Mouse (Mus musculus): ENCODE measurements around the gene Btg1. TPM values are rescaled to one million over a fixed set of nuclear protein-coding genes. Genes with fewer than 3 reads are reported as not detected.

Btg1 gene
- polyA plus RNA-seq, 1 experiment, result 36.7 TPM

DNA sequence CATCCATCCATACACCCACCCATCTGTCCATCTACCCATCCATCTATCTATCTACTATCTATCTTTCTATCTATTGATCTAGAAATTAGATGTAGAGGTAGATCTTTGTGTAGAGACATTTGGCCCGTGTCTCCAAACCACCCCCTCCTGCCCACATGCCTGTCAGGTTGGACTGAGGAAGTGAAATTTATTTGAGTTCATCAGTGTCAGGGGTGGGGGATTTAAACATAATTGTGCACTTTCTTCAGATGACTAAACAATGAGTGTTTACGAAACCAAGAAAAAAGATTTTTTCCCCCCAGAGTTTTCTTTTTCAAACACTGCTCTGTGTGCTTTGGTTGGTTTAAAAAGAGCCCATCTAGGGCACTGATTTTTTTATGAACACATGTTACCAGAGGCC lies 10.9 kb upstream of the Btg1 start:
- Histone ChIP-seq H3K36me3 (replicated peaks; ENCODE audit: low read length) (no peaks in the 10 kb centered on the region), H3K27me3 (replicated peaks) (no peaks in the 10 kb centered on the region), H3K9me3 (0 out of 2 replicates have a peak, but pooled peaks cover 3% of the 10 kb centered on the region), H3K4me1 (no peaks in the 10 kb centered on the region), H3K4me3 (replicated peaks) (no peak overlapping the region)
- TF ChIP-seq FLI1 (IDR thresholded peaks at IDR 0.05; ENCODE audit: low read length), result no peak
- TF ChIP-seq GATA1 (IDR thresholded peaks at IDR 0.05; ENCODE audit: borderline replicate concordance, low read length), result no peak

DNA sequence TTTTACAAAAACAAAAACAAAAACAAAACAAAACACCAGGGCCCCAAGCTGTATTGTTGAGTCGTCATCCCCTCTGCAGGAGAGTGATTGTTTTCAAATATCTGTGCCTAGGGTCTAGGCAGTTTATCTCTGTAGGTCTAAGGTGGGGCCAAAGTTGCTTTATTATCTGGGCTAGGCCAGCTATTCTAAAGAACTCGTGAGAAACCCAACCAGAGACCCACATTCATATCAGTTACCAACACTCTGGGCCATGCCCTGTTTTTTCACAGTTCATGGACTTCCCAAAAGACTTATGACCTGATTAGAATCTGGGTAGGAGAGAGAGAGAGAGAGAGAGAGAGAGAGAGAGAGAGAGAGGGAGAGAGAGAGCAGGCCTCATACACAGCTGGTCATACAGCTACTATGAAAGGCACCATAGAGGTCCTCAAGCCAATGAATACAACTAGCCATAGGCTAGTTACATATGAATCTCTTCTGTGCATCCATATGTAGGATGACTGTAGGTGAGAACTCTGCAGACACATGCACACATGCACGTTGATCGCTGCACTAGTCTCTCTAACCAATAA lies 9.1 kb upstream of the Btg1 start:
- no peak for TF ChIP-seq FLI1 (IDR thresholded peaks at IDR 0.05; ENCODE audit: low read length)
- Histone ChIP-seq H3K4me3 (replicated peaks) (no peak overlapping the region), H3K9me3 (0 out of 2 replicates have a peak, but pooled peaks cover 3% of the 10 kb centered on the region), H3K27me3 (replicated peaks) (no peaks in the 10 kb centered on the region), H3K4me1 (no peaks in the 10 kb centered on the region), H3K36me3 (replicated peaks; ENCODE audit: low read length) (no peaks in the 10 kb centered on the region)

DNA sequence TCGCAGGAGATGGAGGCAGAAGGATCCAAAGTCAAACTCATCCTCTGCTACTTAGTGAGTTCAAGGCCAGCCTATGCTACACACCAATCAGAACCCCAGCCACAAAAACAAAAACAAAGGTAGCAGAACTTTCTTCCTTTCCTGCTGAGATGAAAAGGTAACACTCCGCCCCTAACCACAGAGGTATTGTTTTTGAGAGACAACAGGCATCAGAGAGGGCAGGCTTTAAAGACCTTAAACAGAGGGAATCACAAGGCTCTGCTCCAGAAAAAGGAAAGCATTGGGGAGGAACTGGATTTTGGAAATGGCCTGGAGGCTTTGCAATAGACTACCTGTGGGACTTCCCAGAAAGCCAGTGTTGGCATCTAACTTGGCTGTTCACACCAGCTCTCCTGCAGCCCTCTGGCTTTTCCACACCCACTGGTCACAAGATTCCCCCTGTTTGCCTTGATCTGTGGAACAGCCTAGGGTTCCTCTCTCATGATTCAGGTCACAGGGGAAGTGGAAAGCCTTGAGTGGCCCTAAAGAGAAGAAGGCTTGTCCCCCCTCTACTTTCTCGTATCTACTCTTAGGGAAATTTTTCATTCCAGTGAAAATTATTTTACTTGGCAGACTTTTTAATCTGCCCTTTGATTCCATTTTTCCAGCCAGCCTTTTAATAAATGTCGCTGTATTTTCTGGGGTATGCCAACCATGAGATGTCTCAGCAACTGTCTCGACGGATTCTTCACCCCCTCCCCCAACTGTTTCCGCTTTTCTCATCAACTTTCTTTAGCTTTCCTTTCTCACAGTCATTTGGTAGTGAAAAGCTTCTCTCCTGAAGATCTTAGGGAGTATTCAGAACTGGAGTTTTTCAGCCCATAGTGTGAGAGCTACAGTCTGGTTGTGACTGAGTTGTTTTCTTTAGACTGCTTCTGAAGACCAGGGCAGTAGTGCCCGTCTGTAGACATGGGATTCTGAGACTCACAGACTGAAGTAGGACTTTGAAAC lies 7.2 kb upstream of the Btg1 start:
- H3K4me3 ChIP-seq (replicated peaks), result no peak overlapping the region
- 0 out of 2 replicates have a peak, but pooled peaks cover 2% of the 10 kb centered on the region for H3K9me3 ChIP-seq
- H3K27me3 ChIP-seq (replicated peaks), result no peaks in the 10 kb centered on the region
- no peaks in the 10 kb centered on the region for H3K36me3 ChIP-seq (replicated peaks; ENCODE audit: low read length)
- peaks cover 8% of the 10 kb centered on the region for H3K4me1 ChIP-seq
- TF ChIP-seq FLI1 (IDR thresholded peaks at IDR 0.05; ENCODE audit: low read length), result no peak
- TF ChIP-seq GATA1 (IDR thresholded peaks at IDR 0.05; ENCODE audit: borderline replicate concordance, low read length), result no peak

DNA sequence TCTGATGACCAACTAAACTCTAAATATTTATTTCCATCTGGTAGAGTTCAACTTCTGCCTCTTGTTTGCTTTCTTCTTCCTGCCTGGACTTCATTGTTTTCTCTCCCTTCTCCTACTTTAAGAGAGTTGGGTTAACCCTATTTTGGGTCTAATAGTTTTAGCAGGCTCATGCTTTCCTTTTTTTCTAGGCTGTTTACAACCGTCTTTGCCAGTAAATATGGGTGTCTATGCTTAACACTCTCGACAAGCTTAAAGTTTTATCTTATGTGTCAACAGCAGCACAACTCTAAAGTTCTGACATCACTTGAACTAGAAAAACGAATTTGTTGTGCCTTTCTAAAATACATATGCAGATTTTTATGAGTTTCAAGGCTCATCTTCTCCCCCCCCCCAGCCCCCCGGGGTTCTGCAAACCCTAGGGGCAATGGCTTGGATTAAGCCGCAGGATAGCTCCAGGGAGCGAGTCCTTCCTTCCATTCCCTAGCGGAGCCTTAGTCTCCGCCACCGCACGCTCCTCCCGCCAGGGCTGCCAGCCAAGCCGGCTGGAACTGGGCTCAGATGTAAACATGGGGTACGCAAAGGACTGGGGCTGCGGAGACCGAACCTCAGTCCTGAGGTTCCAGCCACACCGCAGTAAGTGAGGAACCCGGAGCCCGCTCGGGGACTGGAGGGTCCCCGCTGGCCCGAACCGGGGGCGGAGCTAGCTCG lies 651 bp upstream of the Btg1 start:
- H3K9me3 ChIP-seq, result no peaks in the 10 kb centered on the region
- peak overlapping the region; percentile 97 for H3K4me3 ChIP-seq (replicated peaks)
- H3K4me1 ChIP-seq, result peaks cover 25% of the 10 kb centered on the region
- peaks cover 22% of the 10 kb centered on the region for H3K36me3 ChIP-seq (replicated peaks; ENCODE audit: low read length)
- H3K27me3 ChIP-seq (replicated peaks), result no peaks in the 10 kb centered on the region
- no peak for TF ChIP-seq GATA1 (IDR thresholded peaks at IDR 0.05; ENCODE audit: borderline replicate concordance, low read length)
- no peak for TF ChIP-seq FLI1 (IDR thresholded peaks at IDR 0.05; ENCODE audit: low read length)

DNA sequence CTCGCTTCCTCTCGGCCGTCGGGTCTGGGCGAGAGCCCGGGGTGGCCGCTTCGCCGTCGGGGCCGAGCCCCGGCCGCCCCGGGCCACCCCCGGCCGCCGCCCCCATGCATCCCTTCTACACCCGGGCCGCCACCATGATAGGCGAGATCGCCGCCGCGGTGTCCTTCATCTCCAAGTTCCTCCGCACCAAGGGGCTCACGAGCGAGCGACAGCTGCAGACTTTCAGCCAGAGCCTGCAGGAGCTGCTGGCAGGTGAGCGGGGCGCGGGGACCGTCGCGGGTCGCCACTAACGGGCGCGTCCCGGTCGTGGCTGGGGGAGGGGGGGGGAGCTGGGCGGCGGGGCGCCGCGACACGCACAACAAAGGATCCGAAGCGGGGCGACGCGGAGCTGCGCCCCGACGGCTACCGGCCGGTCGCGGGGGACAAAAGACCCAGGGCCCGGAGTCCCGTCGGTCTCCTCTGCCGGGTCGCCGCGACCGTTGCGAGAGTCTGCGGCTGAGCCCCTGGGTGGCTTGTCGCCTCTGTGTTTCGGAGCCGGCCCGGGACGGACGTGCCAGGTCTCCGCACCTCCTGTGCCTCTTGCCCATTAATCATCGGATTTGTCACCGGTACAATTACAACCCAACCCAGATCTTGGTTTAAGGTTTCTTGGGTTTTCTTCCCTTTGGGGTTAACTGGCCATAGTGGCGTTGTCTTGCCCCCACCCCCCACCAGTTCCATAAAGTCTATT lies 580 bp downstream of the Btg1 start:
- Histone ChIP-seq H3K27me3 (replicated peaks) (no peaks in the 10 kb centered on the region), H3K36me3 (replicated peaks; ENCODE audit: low read length) (peaks cover 33% of the 10 kb centered on the region), H3K9me3 (no peaks in the 10 kb centered on the region), H3K4me1 (peaks cover 35% of the 10 kb centered on the region), H3K4me3 (replicated peaks) (peak overlapping the region; percentile 97)
- TF ChIP-seq GATA1 (IDR thresholded peaks at IDR 0.05; ENCODE audit: borderline replicate concordance, low read length), result no peak
- TF ChIP-seq FLI1 (IDR thresholded peaks at IDR 0.05; ENCODE audit: low read length), result no peak

DNA sequence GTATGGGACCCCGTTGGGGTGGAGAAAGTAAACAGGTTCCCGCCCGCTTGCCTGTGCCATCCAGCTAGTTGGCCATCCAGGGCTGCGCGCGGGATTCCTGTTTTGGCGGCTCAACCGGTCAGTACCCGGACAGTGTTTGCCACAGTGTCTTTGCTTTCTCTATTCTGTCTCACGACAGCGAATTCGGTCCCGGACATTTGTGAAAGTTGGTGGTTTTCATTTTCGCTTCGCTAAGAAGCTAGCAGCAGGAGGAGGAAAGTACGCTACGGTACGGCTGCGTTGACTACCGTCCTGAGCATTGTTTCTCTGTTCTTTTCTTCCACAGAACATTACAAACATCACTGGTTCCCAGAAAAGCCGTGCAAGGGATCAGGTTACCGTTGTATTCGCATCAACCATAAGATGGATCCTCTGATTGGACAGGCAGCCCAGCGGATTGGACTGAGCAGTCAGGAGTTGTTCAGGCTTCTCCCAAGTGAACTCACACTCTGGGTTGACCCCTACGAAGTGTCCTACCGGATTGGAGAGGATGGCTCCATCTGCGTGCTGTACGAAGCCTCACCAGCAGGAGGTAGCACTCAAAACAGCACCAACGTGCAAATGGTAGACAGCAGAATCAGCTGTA lies 1.3 kb downstream of the Btg1 start:
- Histone ChIP-seq H3K27me3 (replicated peaks) (no peaks in the 10 kb centered on the region), H3K4me3 (replicated peaks) (peak overlapping the region; percentile 97), H3K9me3 (no peaks in the 10 kb centered on the region), H3K4me1 (peaks cover 39% of the 10 kb centered on the region), H3K36me3 (replicated peaks; ENCODE audit: low read length) (peaks cover 37% of the 10 kb centered on the region)
- TF ChIP-seq GATA1 (IDR thresholded peaks at IDR 0.05; ENCODE audit: borderline replicate concordance, low read length) (no peak), FLI1 (IDR thresholded peaks at IDR 0.05; ENCODE audit: low read length) (no peak)

DNA sequence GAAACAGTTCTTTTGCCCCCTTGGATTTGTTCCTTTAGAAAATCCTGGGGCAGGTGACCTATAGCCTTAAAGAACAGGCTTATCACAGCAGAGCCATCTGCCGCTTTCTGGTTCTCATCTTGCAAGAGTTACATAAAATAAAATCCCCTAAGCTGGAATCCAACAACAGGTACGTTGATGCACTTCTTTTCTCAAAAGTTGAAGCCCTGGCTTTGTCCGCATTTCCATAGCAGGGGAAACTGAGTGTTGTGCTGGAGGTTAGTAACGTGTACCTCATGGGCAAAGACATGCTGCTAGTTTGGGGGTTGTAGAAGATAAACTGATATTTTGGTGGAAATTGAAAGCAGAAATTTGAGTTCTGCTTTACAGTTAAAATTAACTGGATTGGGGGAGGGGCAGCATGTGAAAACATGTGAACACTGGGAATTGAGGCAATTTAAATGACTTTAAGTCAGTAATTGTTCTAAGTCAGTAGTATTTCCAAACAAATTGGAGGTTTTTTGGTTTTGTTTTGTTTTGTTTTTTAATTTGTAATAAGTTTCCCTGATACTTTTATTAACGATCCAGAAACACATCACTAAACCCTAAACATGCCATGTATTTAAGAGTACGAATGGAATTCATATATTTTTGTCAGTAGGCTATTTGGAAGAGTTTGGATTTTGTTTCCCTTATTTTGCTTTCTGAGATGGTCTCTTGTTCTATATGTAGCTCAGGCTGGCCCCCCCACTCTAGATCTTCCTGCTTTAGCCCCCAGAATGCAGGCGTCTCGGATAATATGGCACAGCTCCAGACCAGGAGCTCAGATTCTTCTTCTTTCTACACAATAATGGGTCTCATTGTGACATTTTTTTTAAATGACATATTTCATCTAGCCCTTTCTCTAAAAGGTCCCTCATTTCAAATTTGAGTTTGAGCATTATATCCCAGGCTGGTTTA lies 3.4 kb downstream of the Btg1 start:
- Histone ChIP-seq H3K4me1 (peaks cover 44% of the 10 kb centered on the region), H3K36me3 (replicated peaks; ENCODE audit: low read length) (peaks cover 52% of the 10 kb centered on the region), H3K27me3 (replicated peaks) (no peaks in the 10 kb centered on the region), H3K9me3 (no peaks in the 10 kb centered on the region), H3K4me3 (replicated peaks) (peak overlapping the region; percentile 88)
- no peak for TF ChIP-seq FLI1 (IDR thresholded peaks at IDR 0.05; ENCODE audit: low read length)
- no peak for TF ChIP-seq GATA1 (IDR thresholded peaks at IDR 0.05; ENCODE audit: borderline replicate concordance, low read length)

DNA sequence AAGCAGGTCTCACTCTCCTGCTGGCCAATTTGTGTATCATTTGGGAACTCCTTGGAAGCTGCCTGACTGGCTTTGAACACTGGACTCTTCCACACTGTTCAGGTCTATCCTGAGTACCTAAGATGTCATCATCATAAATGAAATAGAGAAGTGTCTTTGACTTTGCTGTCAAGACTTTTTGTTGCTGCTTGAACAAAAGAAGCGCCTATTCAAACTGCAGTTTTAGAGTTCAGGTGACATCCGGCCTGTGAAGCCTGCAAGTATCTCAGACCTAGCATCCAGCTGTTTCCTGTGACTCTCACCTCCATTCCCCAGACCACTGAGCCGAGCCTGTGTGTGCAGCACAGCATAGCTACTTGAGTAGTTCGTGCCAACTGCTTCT lies 4.1 kb downstream of the Btg1 start:
- Histone ChIP-seq H3K27me3 (replicated peaks) (no peaks in the 10 kb centered on the region), H3K9me3 (no peaks in the 10 kb centered on the region), H3K4me1 (peaks cover 47% of the 10 kb centered on the region), H3K36me3 (replicated peaks; ENCODE audit: low read length) (peaks cover 57% of the 10 kb centered on the region), H3K4me3 (replicated peaks) (peak overlapping the region; percentile 88)
- no peak for TF ChIP-seq GATA1 (IDR thresholded peaks at IDR 0.05; ENCODE audit: borderline replicate concordance, low read length)
- no peak for TF ChIP-seq FLI1 (IDR thresholded peaks at IDR 0.05; ENCODE audit: low read length)
